Mouse (Mus musculus) heart, adult 10 weeks (tissue): ENCODE data around the gene Prcd. TPM values are rescaled to one million over a fixed set of nuclear protein-coding genes. Genes with fewer than 3 reads are reported as not detected.

Experiments
- polyA plus RNA-seq: library from polyadenylated mRNA; stranded (reverse); fragments of 350-450 nt; fragmentation: Illumina TruSeq; extraction: RNeasy Lipid Tissue Mini Kit (QIAGEN cat#74804); gene quantifications from one replicate; pipeline ENCODE4 v1.2.3, GENCODE M21; 2014; ENCODE audit warnings: low read depth, low replicate concordance

Prcd gene
- polyA plus RNA-seq = 1.2 TPM

DNA sequence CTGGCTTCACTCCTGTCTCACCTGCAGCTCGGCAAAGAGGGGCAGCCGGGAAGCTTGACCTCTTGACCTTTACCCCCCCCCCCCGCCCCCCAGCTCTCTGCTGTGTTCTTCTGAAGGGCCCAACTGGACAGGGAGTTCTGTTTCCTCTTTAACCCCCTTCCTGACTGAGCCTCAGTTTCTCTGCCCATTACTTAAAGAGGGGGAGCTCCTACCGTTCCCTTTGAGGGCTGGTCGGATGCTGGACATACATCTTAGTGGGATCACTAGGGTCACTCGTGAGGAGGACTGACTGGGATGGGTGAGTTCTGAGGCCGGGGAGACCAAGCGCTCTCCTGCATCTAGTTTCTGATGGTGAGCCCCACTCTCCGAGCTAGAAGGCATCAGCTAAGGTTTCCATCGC, at the start of gene Prcd:
Prcd (plus strand) TSS at position 301 of the 400 bp plus-strand sequence.

GRCm38 (mm10) chr11:116626299-116627071, 26.8 kb upstream of the Prcd start, which contains the start of gene Rhbdf2:
TSS of gene Rhbdf2 (minus strand) at chr11:116627019.

DNA sequence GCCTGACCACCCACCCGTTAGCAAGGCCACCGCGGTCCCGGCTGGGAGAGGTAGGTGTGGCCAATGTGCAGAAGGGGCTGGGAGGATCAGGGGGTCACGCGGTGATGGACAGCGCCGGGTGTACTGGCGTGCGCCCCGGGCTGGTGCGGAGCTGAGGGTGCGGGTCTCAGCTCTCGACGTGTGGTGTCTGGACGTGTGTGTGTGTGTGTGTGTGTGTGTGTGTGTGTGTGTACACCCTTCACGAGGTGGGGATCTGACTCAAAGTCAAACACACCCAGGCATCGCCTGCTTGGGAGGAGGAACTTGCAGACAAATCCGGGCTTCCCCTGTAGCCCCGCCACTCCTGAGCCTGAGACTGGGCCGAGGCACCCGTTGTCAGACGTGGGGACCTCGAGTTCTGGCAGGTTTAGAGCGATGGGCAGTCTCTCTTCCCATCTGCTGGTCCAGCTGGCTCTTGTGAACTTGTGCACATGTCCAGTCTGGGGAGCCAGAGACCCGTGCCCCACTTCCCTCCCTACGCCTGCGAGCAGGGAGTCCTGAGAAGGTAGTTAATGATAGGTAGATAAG, 1.0 kb downstream of the Prcd start, which contains the start of gene Cygb:
Cygb (minus strand) TSS at position 59 of the 567 bp plus-strand sequence.

Other genes with a start within 250 kb of the Prcd start
- gene Rnf157, start 240.5 kb upstream of the Prcd start, polyA plus RNA-seq = 4.7 TPM
- 29.6 TPM for gene Ubald2, start 219.4 kb upstream of the Prcd start, polyA plus RNA-seq
- not detected for gene Qrich2, start 187.3 kb upstream of the Prcd start, polyA plus RNA-seq
- 29.6 TPM for gene Prpsap1, start 159.3 kb upstream of the Prcd start, polyA plus RNA-seq
- 1.5 TPM for gene Sphk1, start 122.6 kb upstream of the Prcd start, polyA plus RNA-seq
- 19.6 TPM for gene Ube2o, start 72.1 kb upstream of the Prcd start, polyA plus RNA-seq
- not detected for gene Aanat, start 67.1 kb upstream of the Prcd start, polyA plus RNA-seq
- gene Rhbdf2, start 26.5 kb upstream of the Prcd start, polyA plus RNA-seq = 9.1 TPM
- gene Cygb, start 779 bp downstream of the Prcd start, polyA plus RNA-seq = 42.8 TPM
- not detected for gene St6galnac1, start 122.0 kb downstream of the Prcd start, polyA plus RNA-seq
- gene Mxra7, start 174.5 kb downstream of the Prcd start, polyA plus RNA-seq = 16.1 TPM
- 49.2 TPM for gene Mettl23, start 189.7 kb downstream of the Prcd start, polyA plus RNA-seq
- gene Jmjd6, start 189.9 kb downstream of the Prcd start, polyA plus RNA-seq = 47.9 TPM
- gene Mfsd11, start 198.9 kb downstream of the Prcd start, polyA plus RNA-seq = 22.6 TPM
- 164 TPM for gene Srsf2, start 199.6 kb downstream of the Prcd start, polyA plus RNA-seq